Mouse (Mus musculus): ENCODE data around the gene Dnah17.

- TF ChIP-seq POLR2A (IDR thresholded peaks at IDR 0.05; ENCODE audit: insufficient read depth, low read depth, low read length) (no peak), CTCF (IDR thresholded peaks at IDR 0.05) (no peak)
Measured at GRCm38 (mm10) chr11:118165681-118166080, 35.2 kb upstream of the Dnah17 start.

All from heart, adult 2 months (tissue).